Mouse (Mus musculus) kidney, adult 11 months (tissue): ENCODE measurements around the gene Sbds.

ENCODE experiments used
- DNase-seq: peaks from one replicate; pipeline ENCODE4 v3.0.0; 2022

The Sbds gene

DNA sequence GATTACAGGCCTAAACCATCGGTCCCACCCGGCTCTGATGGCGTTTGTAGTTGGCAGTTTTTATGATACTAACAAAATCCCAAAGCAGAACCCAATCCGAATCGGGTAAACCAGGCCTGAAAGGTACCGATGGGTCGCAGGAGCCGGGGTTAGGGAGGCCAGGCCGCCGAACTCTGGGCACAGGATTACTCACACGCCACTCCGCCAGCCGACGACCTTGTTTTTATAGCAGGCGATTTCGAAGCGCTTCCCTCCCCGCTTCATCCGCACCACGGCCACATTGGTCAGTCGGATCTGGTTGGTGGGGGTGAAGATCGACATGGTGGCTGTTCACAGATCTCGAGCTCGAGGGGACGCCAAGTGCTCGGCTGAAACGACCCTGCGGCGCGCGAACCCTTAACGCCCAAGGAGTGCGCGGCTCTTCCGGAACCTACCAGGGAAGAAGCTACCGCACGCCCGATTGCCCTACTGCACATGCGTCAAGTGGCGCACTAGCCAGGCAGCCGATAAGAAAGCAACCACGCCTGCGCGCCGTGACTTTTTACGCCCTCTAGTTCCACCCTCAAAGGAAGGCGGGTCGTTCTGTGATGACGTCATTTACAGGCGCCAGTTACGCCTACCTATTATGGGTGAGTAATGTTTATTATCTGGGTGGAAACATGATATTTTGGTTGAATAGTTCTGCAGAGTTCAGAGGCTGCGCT is at the start of gene Sbds, which contains the start of gene Tyw1:
Gene Sbds (minus strand): TSS at position 514 of the 704 bp plus-strand sequence.
Gene Tyw1 (plus strand): TSS at position 603 of the 704 bp plus-strand sequence.
- DNase-seq: peak; percentile 98

DNA sequence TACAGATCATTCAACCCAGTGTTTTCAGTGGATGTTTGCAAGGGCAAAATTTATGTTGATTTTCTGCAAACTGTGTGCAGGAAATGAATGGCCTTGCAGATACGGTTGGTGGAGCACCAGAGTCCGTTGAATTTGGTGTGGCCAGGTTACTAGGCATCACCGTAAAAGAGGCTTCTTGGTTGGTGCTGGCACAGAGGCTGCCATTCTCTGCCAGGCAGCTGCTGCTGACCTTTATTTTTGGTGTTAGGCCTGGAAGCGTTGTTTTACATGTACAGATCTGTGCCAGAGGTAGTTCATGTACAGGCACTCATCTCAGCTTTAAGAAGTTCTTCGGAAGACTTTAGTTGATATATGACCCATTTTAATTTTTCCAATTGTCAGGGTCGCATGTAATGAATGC is 48.3 kb upstream of the Sbds start:
- no peak for DNase-seq

DNA sequence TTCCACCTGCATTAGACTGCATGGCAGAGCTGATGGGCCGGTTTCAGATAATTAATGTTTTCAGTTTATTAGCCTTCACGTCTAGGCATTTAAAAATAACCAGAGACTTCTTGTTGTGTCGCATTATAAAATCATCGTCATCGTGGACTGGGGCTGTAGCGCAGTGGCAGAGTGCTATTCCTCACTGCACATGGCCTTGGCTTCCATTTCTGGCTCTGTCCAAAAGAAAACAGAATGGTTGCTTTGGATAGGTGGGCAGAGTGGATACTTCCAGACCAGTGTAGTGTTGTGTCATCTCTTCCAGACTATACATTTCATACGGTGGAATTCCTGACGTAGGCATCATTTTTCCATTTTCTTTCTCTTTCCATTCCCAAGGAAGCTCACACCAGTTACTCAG is 44.2 kb upstream of the Sbds start:
- no peak for DNase-seq

DNA sequence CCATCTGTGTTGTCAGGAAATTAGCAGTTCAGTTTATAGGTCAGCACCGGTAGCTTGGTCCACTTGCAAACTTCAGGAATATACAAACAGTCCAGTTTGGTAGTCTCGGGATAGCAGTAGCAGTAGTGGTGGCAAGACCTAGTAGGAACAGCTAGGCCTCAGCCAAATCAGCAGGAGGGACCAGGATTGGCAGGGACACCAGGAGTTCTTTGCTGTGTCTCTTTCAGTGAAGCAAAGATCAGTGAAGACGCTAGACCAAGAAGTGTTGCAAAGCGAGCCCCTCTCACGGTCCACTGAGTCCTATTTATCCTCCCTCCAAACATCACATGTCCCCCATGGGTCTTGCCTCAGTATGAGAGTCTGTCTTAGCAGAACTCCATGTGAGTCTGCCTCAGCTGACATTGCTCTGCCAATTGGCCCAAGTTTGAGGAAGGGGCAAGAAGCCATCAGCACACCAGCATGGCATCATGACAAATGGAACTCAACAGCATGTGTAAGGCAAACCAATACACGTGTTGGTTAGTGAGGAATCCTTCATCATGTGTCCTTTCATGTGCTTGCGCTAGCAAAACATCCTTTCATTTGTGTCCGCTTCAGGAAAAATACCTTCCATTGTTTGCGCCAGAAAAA is 43.6 kb upstream of the Sbds start:
- no peak for DNase-seq

DNA sequence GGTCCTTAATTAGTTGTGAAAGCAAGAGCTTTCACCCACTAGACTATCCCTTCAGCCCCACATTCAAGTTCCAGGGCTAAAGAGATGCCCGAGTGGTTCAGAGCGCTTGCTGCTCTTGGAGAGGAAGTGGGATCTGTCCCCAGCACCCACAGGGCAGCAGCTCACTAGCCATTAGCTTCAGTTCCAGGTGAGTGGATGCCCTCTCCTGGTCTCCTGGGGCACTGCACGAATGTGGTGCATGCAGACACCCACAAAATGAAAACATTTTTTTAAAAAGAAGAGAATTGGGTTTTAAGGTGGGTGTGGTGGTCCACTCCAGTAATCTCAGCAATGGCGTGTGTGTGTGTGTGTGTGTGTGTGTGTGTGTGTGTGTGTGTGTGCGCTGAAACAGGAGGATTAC is 40.7 kb upstream of the Sbds start:
- no peak for DNase-seq

DNA sequence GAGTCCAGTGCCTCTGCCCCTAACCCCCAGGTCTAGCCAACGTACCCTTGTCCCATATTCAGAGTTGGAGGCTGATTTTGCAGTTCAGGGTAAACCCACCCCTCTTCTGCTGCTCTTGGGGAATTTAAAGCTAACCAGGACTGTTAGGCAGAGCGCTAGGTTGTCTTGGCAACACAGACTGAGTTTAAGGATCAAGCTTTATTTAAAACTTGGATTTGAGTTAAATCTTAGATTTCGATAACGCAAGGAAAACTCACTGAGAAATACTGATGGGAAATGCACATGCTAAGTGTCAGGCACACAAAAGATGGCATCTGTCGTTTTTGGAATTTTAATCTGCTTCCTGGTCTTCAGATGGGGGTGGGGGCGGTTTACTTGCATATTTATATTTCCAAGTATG is 39.3 kb upstream of the Sbds start:
- DNase-seq: no peak

DNA sequence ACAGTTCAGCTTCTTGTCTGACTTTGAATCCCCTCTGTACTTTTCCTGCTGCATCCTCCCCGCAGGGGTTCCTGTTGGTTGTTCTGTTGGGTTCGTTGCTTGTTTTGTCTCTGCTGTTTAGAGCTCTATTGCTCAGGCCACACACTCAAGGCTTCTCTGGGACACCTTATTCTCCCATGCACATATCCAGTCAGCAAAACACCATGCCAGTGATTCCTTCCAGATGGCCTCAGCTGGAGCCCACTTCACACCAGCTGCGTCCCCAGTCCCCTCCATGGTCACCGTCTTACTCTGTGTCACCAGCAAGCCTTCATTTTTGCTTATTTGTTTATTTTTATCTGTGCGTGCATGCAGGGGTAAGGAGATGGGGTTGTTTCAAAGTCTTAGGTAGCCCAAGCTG is 38.6 kb upstream of the Sbds start:
- DNase-seq: no peak

DNA sequence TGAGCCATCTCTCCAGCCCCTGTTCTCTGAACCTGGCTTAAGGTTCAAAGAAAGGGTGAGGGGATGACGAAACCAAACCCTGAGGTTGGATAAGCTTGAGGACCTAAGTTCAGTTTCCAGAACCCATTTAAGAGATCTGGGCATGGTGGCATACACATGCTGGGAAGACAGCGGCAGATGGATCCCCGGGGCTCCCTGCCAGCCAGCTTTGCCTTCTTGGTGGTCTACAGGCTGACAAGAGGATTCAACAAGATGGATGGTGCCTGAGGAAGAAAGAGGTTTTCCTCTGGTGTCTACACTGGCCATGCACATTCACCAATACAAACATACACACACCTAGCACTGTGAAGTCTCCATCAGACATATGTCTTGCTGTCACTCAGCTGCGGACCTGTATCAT is 37.6 kb upstream of the Sbds start:
- no peak for DNase-seq

DNA sequence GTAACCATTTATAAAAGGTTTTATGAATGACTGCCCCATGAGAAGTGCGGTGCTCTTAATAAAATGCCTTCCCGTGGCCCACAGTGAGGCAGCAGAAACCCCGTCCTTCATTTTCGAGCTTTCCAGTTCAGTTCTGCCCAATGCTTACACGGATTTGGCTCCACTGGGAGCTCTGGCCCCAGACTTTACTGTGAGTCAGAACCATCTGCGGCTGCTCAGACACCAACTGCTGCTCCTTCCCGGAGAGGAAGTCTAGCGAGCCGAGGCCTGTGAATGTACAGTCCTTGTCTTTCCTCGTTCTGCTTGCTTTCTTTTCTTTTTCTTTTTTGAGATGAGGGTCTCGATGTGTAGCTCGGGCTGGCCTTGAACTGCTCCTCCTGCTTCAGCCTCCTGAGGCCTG is 35.4 kb upstream of the Sbds start:
- DNase-seq: no peak

DNA sequence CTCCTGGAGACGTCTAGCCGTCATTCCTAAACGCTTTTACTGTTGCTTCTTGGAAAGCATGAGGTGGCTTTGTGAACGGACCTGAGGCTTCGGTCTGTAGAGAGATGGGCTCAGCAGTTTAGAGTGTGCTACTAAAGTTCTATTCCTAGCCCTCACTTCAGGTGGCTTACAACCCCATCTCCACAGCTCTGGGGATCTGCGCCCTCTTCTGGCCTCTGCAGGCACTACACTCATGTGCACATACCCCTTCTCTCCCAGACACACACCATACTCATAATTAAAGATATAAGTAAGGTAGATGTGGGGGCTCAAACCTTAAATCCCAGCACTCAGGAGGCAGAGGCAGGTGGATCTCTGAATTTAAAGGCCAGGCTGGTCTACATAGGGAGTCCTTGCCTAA is 34.9 kb upstream of the Sbds start:
- DNase-seq: no peak

DNA sequence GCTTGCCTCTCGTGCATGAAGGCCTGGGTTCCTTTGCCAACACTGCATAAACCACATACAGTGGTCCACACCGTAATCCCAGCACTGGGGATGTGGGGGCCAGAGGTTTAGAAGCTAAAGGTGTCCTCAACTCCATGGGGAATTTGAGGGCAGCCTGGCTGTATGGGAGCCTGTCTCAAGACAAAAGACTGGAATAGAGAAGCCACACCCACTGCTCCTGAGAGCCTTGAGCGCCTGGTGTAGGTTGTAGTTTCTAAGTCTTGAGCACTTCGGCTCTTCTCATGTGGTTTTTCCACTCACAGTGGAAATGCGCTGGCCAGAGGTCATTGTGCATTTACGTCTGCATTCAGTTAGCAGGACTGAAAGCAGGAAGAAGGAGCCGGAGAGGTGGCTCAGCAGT is 32.8 kb upstream of the Sbds start:
- DNase-seq: no peak

DNA sequence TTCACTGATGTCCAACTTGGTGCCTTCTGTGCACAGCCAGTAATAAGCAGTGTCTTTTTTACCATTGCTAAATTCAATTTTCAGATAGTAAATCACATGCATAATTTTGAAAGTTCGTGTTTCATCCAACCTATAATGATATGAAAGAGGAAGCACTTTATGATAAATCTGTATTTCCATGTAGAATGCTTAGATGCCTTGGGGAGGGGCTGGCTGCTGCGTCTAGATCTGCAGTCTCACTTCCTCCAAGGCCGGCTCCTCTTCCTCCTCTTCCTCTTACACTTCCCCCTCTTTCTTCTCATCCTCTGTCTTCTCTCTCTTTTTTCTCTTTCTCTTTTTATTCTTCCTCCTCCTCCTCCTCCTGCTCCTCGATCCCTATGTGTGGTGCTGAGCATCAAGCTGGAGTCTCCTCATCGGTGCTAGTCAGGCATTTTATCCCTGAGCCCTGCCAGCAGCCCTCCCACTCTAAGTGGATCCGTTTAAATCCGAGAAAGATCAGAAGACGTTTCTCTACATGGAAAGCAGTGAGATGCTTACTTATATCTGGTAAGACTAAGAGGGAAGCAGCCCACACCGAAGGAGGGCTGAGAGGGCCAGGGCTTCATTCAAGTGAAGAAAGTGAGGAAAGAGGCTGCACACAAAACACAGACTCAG is 27.9 kb upstream of the Sbds start:
- DNase-seq: no peak

DNA sequence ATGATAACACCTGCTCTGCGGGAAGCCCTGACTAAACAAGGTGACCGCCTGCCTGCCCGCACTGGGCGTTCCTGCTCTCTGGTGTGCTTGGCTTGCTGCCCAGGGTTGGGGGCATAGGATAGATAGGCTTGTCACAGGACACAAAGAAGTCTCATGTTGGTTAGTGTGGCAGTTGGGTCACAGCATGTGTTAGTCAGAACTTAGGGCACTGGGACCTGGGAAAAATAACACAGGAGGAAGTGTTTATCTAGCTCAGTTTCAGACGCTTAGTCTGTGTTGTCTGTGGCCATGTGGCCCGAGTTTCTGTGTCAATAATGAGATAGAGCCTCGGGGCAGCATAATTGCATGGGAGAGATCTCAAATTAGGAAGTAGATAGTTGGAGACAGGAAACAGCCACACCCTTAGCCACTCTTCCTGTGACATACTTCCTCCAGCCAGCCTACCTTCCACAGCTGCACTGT is 22.7 kb upstream of the Sbds start:
- DNase-seq: no peak

DNA sequence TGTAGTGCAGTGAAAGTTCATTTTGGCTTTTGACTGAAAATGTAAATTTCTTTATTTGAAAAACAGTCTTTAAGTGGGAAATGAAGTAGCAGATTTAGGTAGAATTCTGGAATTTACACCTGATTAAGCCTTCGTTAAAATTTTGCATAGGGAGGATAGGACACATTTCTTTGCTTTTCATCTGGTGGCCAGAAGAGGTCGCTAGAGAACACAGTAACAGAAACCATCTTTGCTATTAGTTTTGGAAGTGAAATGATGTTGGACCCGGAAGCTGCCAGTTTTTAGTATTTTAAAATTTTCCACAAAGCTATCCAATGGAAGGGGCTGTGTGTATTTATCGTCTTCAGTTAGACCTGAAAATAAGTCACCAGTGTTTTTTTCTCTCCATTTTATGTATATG is 20.2 kb upstream of the Sbds start:
- DNase-seq: no peak

DNA sequence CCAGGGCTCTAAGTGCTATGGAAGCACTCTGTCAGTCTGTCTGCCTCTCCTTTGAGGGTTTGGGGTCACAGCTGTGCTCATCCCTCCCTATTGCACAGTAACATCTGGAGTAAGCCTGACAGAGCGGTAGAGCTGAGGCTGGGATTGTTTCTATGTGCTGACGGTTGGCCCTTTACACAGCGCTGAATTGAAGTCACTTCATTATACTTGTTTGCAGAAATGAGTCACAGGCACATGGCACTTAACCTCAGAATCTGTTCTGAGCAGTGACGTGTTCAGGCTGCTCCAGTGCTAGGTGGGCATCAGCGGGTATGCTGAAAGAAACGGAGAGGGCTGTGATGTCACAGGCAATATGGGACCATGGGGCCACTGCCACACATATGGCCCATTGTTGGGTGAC is 17.7 kb upstream of the Sbds start:
- no peak for DNase-seq

DNA sequence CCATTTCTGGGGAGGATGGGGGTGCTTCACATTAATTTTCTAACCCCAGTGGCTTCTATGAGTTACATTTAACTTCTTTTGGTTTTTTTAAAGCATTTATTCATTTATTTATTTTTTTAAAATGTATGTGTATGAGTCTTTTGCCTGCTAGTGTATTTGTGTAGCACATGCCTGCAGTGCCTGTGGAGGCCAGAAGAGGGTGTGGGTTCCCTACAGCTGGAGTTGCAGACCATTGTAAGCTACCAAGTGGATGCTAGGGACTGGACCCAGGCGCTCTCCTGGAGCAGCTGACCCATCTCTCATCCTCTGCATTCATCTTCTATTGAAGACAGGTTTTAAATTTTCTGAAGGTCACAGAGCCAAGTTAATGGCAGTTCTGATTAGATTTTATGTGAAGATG is 17.0 kb upstream of the Sbds start:
- no peak for DNase-seq

DNA sequence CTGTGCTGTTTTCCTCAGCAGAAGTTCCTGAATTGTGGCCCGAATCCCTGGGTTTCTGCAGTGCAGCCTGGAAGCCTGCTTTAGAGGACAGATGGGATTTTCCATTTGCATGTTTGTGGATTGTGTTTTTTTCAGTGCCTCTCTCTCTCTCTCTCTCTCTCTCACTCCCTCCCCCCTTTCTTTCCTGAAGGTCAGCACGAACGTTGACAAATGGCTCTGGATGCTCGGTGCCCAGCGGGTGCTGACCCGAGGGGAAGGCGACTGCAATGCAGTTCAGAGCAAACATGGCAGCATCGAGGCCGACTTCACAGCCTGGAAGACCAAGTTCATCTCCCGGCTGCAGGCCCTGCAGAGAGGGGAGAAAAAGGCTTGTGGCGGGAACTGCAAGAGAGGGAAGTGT is 13.6 kb upstream of the Sbds start:
- no peak for DNase-seq

DNA sequence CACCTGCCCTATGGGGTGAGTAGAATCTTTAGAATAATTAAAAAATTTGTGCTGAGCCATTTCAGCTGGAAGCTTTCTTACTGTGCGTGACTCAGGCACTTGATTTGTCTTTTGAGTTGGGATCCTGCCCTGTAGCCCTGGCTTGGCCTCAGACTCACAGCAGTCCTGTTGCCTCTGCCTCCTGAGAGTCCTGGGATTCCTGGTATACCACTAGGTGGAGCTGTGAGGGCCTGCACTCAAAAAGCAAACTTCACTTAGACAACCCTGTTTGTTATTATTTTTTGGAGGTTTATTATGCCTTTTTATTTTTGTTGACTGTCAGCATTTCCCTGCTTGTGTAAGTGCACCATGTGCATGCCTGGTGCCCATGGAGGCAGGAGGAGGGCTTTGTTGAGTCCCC is 12.0 kb upstream of the Sbds start:
- no peak for DNase-seq

DNA sequence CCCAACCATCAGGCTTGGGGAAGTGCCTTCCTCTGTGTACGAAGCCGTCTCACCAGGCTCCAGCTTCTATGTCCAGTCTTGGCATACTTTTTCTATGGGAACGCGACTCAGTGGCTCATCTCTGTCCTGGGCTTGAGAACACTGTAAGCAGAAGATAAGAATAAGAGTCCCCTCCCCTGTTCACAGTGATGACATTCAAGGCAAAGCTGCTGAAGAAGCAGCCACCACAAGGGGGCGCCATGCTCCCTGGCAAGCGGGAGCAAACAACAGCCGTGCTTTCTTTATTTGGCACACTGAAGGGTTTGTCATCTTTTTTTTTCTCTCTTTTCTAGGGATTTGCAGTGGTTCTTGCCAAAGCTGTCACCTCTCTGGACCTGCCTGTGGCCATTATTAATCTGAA is 11.3 kb upstream of the Sbds start:
- DNase-seq: no peak

DNA sequence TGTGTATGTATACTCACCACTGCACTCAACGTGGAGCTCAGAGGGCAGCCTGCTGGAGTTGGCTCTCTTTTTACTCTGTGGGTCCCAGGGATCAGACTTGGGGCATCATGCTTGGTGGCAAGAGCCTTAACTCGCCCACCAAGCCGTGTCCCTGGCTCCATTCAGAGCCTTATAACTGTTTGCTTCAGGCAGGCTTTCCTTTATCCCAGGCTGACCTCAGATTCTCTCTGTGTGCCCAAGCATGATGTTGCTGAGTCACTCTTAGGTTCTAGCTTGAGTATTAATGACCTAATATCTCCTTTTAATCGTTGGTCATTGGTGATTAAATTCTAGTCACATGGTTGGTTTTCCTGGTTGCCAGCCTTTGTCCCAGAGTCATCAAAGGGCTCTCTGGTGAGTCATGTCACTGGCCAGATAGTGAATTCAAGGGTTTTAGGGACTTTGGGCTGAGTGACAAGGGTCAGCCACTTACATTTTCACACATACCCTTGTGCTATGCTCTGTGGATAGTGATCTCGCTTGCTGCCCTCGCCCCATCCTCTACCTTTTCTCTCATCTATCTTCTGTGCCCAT is 9.2 kb upstream of the Sbds start:
- no peak for DNase-seq

DNA sequence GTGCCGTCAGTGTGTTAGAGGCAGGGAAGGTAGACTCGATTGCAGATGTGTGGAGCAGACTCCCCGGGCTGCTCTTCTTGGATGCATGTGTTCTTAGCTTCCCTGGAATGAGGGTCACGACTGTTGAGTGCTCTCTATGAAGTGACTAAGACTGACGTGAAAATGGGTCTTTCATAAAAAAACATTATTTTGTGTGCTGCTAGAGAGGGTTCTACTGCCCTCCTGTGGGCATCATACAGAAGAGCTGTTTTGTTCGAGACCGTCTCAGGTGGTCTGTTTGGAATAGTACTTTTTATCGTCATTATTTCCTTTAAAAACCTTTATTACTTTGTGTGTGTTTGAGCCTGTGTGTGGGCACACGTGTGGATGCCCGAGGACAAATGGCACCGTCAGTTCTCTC is 8.1 kb upstream of the Sbds start:
- DNase-seq: no peak

DNA sequence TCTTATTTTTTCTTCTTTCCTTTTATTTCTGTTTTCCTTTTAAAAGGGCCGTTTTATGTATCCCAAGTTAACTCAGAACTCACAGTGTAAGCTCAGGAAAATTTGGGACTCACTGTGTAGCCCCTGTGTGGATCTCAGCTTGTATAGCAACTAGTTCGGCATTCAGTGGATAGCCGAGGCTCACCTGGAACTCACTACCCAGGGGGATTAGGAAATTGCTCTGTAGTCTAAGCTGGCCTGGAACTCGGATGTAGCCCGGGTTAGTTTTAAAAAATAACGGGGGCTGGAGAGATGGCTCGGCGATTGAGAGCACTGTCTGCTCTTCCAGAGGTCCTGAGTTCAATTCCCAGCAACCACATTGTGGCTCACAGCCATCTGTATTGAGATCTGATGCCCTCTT is 2.0 kb upstream of the Sbds start:
- no peak for DNase-seq

DNA sequence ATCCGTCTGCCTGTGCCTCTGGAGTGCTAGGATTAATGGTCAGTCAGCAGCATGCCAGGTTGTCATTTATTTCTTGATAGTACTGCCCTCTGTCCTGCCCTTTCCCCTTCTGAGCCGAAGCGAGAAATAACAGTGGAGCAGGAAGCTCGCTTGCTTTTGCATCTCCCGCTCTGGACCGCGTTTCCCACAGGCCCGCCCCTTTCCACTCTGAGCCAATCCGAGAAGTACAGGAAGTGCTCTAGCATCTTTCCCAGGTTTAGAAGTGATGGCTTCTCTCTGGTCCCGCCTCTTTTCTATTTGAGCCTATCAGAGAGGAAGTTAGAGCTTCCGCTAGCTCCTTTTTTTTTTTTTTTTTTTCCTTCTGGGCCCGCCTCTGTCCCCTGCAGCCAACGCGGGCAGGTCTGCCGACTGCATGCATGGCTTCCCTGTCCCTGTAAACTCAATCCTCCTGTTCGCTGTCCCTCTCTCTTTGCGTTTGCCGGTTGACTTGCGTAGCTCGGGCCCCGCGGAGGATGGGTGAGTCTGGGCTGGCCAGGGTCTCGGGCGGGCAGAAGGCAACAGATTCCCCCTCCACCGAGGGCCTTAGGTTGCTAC is 1.4 kb upstream of the Sbds start:
- peak; percentile 98 for DNase-seq
